Mouse (Mus musculus): Measurements from ENCODE around the gene Cacnb4.

- TF ChIP-seq POLR2A (IDR thresholded peaks at IDR 0.05; ENCODE audit: borderline replicate concordance, control insufficient read depth, low read depth, low read length) = no peak
- TF ChIP-seq CTCF (IDR thresholded peaks at IDR 0.05; ENCODE audit: control insufficient read depth, insufficient read depth, low read length) = no peak
These were observed 15.1 kb upstream of the Cacnb4 start for GRCm38 (mm10) chr2:52691745-52692144.
